Mouse (Mus musculus) monocyte, adult 2 months (primary cell): ENCODE data around the gene Cyth4.

Source experiments
- DNase-seq, 2 experiments: peaks; one replicate each; pipeline ENCODE4 v3.0.0; 2022; ENCODE audit warnings: low spot score in 2 of 2, low read depth in 1 of 2

The Cyth4 gene

GRCm38 (mm10) chr15:78585404-78585803 is 11.4 kb upstream of the Cyth4 start:
- DNase-seq: no peak

- peak; percentile 63 to 84 for DNase-seq
These were observed 9.5 kb upstream of the Cyth4 start for GRCm38 (mm10) chr15:78587050-78587994.

- no peak for DNase-seq
These were observed 8.8 kb upstream of the Cyth4 start for GRCm38 (mm10) chr15:78588049-78588448.

- DNase-seq: peak; percentile 76 to 84
These were observed 7.9 kb upstream of the Cyth4 start for GRCm38 (mm10) chr15:78588900-78589299.

- DNase-seq: no peak
These were observed 6.9 kb upstream of the Cyth4 start for GRCm38 (mm10) chr15:78589936-78590335.

- DNase-seq: no peak
These were observed 6.1 kb upstream of the Cyth4 start for GRCm38 (mm10) chr15:78590785-78591184.

DNA sequence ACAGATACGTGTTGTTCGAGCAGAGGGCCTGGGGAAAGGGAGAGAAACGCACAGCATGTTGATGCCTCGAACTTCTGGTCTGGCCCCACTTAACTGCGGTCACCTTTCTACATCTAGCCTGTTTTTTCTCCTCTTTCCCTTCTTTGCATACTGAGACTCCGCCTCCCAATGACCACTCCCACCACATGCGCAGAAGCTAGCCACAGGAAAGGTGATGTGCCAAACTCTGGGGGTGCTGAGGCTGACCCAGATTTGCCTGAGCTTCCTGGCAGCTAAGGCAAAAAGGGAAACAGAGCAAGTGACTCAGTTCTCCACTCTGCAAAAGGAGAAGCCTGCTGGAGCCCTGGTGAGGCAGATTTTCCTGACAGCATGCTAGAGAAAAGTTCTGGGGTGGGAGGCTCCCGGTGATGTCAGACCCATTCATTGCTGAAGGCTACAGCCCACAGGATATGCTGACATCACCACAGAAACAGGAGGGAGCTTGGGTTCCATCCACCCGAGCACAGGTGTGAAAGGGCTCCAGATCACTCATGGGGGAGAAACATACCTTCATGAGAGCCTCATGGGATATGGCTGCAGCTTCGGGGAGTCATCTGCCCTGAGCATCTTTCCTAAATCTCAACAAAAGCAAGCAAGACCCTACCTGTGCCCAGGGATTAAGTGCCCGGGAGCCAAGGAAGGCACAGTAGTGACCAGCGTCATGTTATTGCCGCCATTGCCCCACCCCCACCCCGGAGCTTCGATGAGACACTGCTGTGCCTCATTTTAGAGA is 5.0 kb upstream of the Cyth4 start:
- peak in 1 of 2 experiments; percentile 48 for DNase-seq

- no peak for DNase-seq
These were observed 4.3 kb upstream of the Cyth4 start for GRCm38 (mm10) chr15:78592452-78592968.

DNA sequence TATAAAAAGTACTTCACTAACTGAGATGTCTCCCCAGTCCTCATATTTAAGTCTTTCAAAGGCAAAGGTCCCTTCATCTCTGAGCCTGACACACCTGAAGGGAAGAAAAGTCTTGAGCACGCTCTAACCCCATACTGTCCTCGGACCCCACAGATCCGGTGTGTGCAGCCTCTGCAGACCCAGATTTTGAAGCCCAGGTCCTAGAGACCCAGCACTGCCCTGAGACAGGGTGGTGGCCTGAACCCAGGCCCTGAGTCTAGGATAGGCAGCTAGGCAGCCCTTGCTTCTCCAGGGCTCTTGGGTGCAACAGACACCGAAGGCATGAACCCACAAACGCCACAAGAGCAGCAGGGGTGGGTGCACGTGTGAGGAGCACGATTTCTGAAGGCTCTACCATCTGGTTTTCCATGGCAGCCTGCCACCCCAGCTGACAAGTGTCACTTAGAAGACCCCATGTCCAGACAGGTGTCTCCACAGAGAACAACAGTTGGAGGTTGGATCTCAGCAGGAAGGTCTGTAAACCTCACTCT is 2.9 kb upstream of the Cyth4 start:
- DNase-seq: no peak

DNA sequence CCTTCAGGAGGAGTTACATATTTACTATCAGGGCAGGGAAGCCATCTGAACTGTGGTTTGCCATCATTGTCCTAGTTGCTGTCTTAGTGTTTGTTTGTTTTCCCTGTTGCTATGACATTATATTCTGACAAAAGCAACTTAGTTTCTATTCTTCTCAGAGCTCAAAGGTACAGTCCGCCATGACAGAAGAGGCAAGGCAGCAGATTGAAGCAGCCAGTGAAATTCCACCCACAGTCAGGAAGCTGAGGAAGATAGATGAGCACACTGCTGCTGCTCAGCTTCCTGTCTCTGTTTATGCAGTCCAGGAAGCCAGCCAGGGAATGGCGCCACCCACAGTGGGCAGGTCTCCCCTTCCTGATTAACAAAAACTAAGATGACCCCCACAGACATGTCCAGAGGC is 2.0 kb upstream of the Cyth4 start:
- no peak for DNase-seq

- no peak for DNase-seq
These were observed 1.4 kb upstream of the Cyth4 start for GRCm38 (mm10) chr15:78595468-78595867.

DNA sequence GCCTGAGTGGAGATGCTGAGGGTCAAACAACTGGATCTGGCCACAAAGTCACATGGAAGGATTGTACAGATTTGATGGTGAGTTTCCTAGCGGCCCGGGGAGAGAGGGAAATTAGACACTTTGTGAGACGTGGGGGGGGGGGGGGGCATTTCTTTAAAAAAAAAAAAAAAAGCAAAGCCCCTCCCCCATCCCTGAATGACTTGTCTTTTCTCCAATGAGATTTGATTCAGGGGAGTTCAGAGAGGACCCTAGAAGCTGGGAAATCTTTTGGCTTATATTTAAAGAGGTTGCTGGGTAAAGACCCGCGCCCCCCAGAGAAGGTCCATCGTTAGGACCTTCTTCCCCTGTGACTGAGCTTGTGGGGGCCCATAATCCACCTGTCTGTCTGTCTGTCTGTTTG is 343 bp upstream of the Cyth4 start:
- DNase-seq: no peak

DNA sequence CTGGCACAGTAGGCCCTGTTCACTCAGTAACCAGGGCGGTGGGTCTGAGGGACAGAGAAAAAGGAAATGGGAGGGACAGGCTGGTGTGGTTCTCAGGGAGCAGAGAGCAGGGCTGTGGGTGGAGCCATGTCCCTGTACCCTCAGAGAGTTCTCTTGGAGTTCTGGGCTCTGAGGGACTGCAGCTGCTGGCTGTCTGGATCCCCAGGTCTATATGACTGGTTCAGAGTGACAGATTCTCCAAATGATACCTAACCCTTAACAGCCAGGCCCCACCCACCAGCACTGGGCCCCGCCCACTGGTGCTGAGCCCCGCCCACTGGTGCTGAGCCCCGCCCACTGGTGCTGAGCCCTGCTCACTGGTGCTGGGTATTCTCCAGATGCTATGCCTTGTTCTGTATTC is 882 bp downstream of the Cyth4 start:
- DNase-seq: peak; percentile 43 to 85

DNA sequence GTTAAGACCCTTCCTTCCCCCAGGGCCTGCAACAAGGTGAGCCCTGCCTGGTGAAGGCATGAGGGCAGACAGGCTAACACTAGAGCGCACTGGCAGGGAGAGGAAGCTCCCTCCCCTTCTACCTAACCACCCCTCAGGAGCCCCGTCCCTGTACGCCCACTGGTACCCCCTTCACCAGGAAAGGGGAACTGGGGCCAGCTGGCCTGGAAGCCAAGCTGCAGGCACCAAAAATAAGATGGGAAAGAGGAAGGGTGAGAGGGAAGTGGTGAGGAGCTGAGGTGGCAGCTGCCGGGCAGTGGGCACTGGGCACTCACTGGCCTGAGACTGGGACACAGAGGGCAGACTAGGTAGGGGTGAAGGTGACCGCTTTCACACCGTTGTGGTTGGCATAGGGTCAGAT is 2.3 kb downstream of the Cyth4 start:
- peak; percentile 47 to 74 for DNase-seq

- DNase-seq: no peak
These were observed 2.8 kb downstream of the Cyth4 start for GRCm38 (mm10) chr15:78599529-78600193.

GRCm38 (mm10) chr15:78601180-78601579 is 4.3 kb downstream of the Cyth4 start:
- no peak for DNase-seq

DNA sequence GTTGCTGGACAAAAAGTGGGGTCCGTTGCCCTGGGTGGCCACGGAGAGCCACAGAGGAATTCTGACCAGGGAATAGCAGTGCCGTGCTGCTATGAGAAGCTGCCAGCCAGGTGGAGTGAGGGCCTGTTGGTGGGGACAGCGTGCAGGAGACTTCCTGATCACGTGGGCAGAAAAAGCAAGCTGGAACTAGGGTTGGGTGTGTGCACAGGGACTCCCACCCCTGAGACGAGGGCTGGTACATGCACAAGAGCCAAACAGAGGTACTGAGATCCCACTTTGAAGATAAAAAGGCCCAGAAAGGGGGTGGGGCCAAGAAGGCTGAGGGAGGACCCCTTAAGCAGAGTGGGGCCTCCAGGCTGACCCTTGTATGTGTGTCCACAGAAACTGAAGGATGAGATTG is 7.4 kb downstream of the Cyth4 start:
- no peak for DNase-seq

DNA sequence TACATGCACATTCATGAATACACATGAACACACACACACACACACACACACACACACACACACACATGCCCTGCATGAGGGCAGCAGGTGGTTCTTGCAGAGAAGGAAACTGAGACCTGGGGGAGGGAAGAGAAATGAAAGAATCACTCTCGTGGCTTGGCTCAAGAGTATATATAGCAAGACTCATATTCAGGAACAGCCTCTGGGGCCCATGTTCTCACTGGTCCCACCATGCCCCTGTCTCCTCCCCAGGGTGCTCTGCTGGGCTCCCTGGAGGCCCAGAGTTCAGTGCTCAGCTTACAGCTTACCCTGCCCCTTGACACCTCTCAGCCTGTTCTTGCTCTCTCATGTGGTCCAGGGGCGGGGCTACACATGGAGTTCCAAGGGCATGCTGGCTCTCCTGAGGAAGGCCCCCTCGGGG is 8.5 kb downstream of the Cyth4 start:
- no peak for DNase-seq

- no peak for DNase-seq
These were observed 9.2 kb downstream of the Cyth4 start for GRCm38 (mm10) chr15:78606059-78606458.

GRCm38 (mm10) chr15:78607463-78607862 is 10.6 kb downstream of the Cyth4 start:
- DNase-seq: peak; percentile 53 to 64
